Mouse (Mus musculus): ENCODE results near the gene Ccser1. TPM values are rescaled to one million over a fixed set of nuclear protein-coding genes. Genes with fewer than 3 reads are reported as not detected.

The Ccser1 gene
- polyA plus RNA-seq, 1 experiment: not detected

DNA sequence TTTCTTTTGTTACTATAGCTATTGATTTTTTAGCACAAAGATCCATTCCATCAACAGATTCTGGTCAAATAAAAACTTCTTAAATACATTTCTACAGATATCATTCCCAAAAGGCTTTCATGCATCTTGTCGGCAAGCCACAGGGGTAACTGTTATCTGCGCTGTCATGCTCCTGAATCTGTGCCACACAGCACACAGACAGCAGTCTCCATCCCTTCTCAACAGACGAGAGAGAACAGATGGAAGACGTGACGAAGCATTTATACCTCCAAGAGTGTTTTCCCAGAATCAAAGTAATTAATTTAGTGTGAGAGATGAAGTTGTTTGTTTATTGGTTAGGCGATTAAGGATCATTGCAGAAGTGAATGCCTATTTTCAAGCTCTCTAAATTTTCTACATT is 982.5 kb downstream of the Ccser1 start:
- Histone ChIP-seq H3K36me3 (ENCODE audit: control insufficient read depth) (no peaks in the 10 kb centered on the region), H3K9me3 (ENCODE audit: control insufficient read depth, low read length) (no peaks in the 10 kb centered on the region), H3K4me1 (ENCODE audit: control insufficient read depth) (no peaks in the 10 kb centered on the region), H3K27me3 (ENCODE audit: control insufficient read depth) (no peaks in the 10 kb centered on the region), H3K4me3 (replicated peaks) (no peak overlapping the region)
- TF ChIP-seq TAL1 (IDR thresholded peaks at IDR 0.05; ENCODE audit: low read length) (no peak), GATA1 (IDR thresholded peaks at IDR 0.05; ENCODE audit: low read length) (no peak)

DNA sequence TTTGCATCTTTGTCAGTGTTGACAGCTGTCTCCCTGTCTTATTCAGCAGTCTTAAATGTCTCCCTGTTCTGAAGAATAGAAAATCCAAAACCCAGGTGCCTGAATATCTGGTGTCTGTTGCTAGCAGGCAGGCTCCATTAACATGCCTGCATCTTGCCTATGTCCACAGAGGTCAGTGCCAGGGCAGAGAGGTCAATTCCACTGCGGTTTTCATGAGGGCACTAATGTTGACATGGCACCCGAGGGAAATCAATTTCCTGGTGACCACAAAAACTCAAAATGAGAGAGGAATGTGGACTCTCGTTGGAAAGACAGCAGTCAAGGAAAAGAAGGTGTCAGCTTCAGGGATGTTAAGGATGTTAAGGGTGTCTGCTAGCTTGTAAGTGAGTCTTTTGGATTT is 983.7 kb downstream of the Ccser1 start:
- Histone ChIP-seq H3K4me3 (replicated peaks) (no peak overlapping the region), H3K36me3 (ENCODE audit: control insufficient read depth) (no peaks in the 10 kb centered on the region), H3K27me3 (ENCODE audit: control insufficient read depth) (no peaks in the 10 kb centered on the region), H3K9me3 (ENCODE audit: control insufficient read depth, low read length) (no peaks in the 10 kb centered on the region), H3K4me1 (ENCODE audit: control insufficient read depth) (no peaks in the 10 kb centered on the region)
- TF ChIP-seq TAL1 (IDR thresholded peaks at IDR 0.05; ENCODE audit: low read length) (no peak), GATA1 (IDR thresholded peaks at IDR 0.05; ENCODE audit: low read length) (no peak)

DNA sequence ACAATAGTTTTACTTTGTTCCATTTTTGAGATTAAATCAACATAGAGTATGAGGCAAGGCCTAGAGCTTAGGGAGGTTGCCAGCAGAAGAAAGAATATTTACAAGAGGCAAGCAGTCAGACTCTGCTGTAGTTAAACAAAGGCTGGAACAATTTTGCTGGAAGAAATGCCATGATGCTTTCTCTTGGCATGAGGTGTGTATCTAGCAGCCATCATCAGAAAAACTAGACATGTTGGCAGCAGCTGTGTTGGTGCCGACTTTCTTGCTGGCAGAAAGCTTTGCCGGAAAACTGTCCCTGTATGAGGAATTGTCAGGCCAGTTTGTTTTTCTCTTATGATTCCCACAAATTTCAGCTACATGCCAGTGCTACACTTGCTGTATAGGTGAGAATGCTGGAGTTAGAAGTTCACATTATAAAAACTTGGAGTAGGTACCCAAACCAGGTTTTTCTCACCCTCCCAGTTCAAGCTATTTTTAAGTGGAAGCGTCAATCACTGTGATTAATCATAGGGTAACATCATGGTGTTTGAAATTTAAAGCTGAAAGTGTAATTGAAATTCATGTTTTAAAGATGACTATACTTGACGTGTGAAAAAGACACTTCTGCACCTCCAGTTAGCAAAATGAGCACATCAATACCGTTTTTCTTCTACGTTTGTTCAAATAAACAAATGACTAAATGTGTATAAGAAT is 1016.5 kb downstream of the Ccser1 start:
- no peaks in the 10 kb centered on the region for H3K27me3 ChIP-seq (ENCODE audit: control insufficient read depth)
- no peaks in the 10 kb centered on the region for H3K36me3 ChIP-seq (ENCODE audit: control insufficient read depth)
- no peaks in the 10 kb centered on the region for H3K4me1 ChIP-seq (ENCODE audit: control insufficient read depth)
- TF ChIP-seq TAL1 (IDR thresholded peaks at IDR 0.05; ENCODE audit: low read length) (no peak), GATA1 (IDR thresholded peaks at IDR 0.05; ENCODE audit: low read length) (no peak)
- H3K9me3 ChIP-seq (ENCODE audit: control insufficient read depth, low read length): no peaks in the 10 kb centered on the region
- no peak overlapping the region for H3K4me3 ChIP-seq (replicated peaks)

DNA sequence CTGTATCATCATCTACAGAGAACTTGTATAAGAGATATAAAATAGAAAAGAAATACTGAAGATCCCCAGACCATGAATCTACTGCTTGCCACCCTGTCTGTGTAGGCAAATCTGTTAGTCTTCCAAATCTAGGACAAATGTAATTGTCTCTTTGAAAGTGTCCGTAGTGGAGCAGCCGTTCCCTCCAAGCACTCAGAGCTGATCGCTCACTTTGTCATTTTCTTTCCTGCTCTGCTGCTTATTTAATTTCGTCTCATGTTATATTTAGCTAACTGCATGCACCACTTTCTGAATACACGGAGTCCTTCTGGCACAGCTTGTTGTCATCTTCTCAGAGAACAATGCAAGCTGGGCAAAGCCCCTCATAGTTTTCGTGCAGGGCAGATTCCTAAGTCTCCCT is 1018.6 kb downstream of the Ccser1 start:
- H3K27me3 ChIP-seq (ENCODE audit: control insufficient read depth): no peaks in the 10 kb centered on the region
- H3K4me1 ChIP-seq (ENCODE audit: control insufficient read depth): no peaks in the 10 kb centered on the region
- TF ChIP-seq GATA1 (IDR thresholded peaks at IDR 0.05; ENCODE audit: low read length): no peak
- no peak for TF ChIP-seq TAL1 (IDR thresholded peaks at IDR 0.05; ENCODE audit: low read length)
- H3K9me3 ChIP-seq (ENCODE audit: control insufficient read depth, low read length): no peaks in the 10 kb centered on the region
- no peak overlapping the region for H3K4me3 ChIP-seq (replicated peaks)
- H3K36me3 ChIP-seq (ENCODE audit: control insufficient read depth): no peaks in the 10 kb centered on the region

DNA sequence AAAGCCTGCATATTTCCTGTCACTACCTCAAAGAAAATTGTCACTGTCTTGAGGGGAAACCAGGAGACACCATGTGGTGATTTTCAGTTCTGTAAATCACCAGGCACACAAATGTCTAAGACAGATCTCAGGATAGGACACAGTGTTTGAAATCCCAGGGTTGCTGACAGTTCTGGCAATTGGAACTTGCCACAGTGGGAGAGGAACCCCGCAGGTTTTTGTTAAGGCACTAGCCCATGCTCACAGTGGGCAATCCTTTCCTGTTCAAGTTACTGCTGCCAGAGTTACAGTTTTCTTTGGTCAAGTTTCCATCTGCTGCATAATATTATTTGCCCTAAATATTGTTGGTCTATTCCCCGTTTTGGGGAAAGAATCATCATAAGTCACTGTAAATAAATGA is 1024.9 kb downstream of the Ccser1 start:
- H3K9me3 ChIP-seq (ENCODE audit: control insufficient read depth, low read length): peaks cover 6% of the 10 kb centered on the region
- H3K4me1 ChIP-seq (ENCODE audit: control insufficient read depth): no peaks in the 10 kb centered on the region
- TF ChIP-seq GATA1 (IDR thresholded peaks at IDR 0.05; ENCODE audit: low read length) (no peak), TAL1 (IDR thresholded peaks at IDR 0.05; ENCODE audit: low read length) (no peak)
- no peaks in the 10 kb centered on the region for H3K27me3 ChIP-seq (ENCODE audit: control insufficient read depth)
- no peaks in the 10 kb centered on the region for H3K36me3 ChIP-seq (ENCODE audit: control insufficient read depth)
- H3K4me3 ChIP-seq (replicated peaks): no peak overlapping the region

DNA sequence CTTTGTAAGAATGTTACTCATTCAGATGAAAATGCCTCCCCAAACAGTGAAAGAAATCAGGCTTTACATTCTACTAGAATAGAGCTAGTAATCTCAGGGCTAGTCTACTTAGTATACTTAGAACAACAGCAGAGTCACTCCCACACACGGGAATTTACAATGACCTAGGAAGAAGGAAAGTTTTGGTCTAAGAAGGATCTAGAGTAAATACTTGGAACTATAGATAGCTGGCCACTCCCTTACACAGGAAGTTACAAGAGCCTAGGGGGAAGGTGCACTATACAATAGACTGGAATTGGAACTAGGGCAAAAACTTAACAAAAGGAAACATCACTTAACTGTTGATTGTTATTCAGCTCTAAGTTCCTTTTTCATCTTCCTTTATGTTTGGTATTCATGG is 1041.7 kb downstream of the Ccser1 start:
- no peak overlapping the region for H3K4me3 ChIP-seq (replicated peaks)
- TF ChIP-seq GATA1 (IDR thresholded peaks at IDR 0.05; ENCODE audit: low read length) (no peak), TAL1 (IDR thresholded peaks at IDR 0.05; ENCODE audit: low read length) (no peak)
- H3K36me3 ChIP-seq (ENCODE audit: control insufficient read depth): no peaks in the 10 kb centered on the region
- no peaks in the 10 kb centered on the region for H3K27me3 ChIP-seq (ENCODE audit: control insufficient read depth)
- no peaks in the 10 kb centered on the region for H3K9me3 ChIP-seq (ENCODE audit: control insufficient read depth, low read length)
- H3K4me1 ChIP-seq (ENCODE audit: control insufficient read depth): no peaks in the 10 kb centered on the region

DNA sequence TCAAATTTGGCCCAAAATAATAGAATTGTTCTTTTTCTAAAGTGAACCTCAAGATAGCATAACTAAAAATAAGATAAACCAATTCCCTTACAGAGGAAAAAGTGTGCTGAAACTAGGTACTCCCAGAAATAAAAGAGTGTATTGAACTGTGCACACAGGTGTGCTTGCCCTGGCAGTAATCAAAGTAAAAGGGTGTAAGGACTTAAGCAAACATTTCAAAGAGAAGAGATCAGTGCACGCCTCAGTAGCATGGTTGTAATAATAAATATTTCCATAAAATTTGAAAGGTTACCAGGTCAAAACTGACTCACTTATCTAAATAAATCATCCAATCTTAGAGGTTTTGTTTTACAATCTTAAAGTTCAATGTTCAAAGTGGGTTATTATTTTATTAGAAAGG is 1083.8 kb downstream of the Ccser1 start:
- Histone ChIP-seq H3K4me1 (ENCODE audit: control insufficient read depth) (no peaks in the 10 kb centered on the region), H3K27me3 (ENCODE audit: control insufficient read depth) (no peaks in the 10 kb centered on the region), H3K4me3 (replicated peaks) (no peak overlapping the region), H3K9me3 (ENCODE audit: control insufficient read depth, low read length) (no peaks in the 10 kb centered on the region), H3K36me3 (ENCODE audit: control insufficient read depth) (no peaks in the 10 kb centered on the region)
- no peak for TF ChIP-seq TAL1 (IDR thresholded peaks at IDR 0.05; ENCODE audit: low read length)
- no peak for TF ChIP-seq GATA1 (IDR thresholded peaks at IDR 0.05; ENCODE audit: low read length)

- no peaks in the 10 kb centered on the region for H3K9me3 ChIP-seq (ENCODE audit: control insufficient read depth, low read length)
- no peaks in the 10 kb centered on the region for H3K36me3 ChIP-seq (ENCODE audit: control insufficient read depth)
- H3K4me3 ChIP-seq (replicated peaks): no peak overlapping the region
- H3K4me1 ChIP-seq (ENCODE audit: control insufficient read depth): no peaks in the 10 kb centered on the region
- H3K27me3 ChIP-seq (ENCODE audit: control insufficient read depth): no peaks in the 10 kb centered on the region
- TF ChIP-seq TAL1 (IDR thresholded peaks at IDR 0.05; ENCODE audit: low read length) (no peak), GATA1 (IDR thresholded peaks at IDR 0.05; ENCODE audit: low read length) (no peak)
Measured at GRCm38 (mm10) chr6:62264525-62264924, 1084.4 kb downstream of the Ccser1 start.

- TF ChIP-seq TAL1 (IDR thresholded peaks at IDR 0.05; ENCODE audit: low read length) (no peak), GATA1 (IDR thresholded peaks at IDR 0.05; ENCODE audit: low read length) (no peak)
- no peaks in the 10 kb centered on the region for H3K27me3 ChIP-seq (ENCODE audit: control insufficient read depth)
- no peaks in the 10 kb centered on the region for H3K36me3 ChIP-seq (ENCODE audit: control insufficient read depth)
- no peaks in the 10 kb centered on the region for H3K4me1 ChIP-seq (ENCODE audit: control insufficient read depth)
- H3K4me3 ChIP-seq (replicated peaks): no peak overlapping the region
- H3K9me3 ChIP-seq (ENCODE audit: control insufficient read depth, low read length): no peaks in the 10 kb centered on the region
Measured at GRCm38 (mm10) chr6:62281256-62281655, 1101.1 kb downstream of the Ccser1 start.
